Mouse (Mus musculus) hindbrain, embryonic 13.5 days (tissue): ENCODE results near the gene Amn. TPM values are rescaled to one million over a fixed set of nuclear protein-coding genes. Genes with fewer than 3 reads are reported as not detected.

Experiments used
- ATAC-seq: fragments of 200-750 bp; cut with Nextera tagmentation; 2 replicates; pipeline ENCODE4 v1.8.0; 2017; ENCODE audit warnings: moderate TSS enrichment; ENCODE audit not compliant: low FRiP score
- H3K27ac ChIP-seq: fragments of 300-500 bp; sonication (generic); 2 replicates; pipeline ENCODE4 v1.5.1; 2015; ENCODE audit warnings: inconsistent platforms, mild to moderate bottlenecking, moderate library complexity
- H3K27me3 ChIP-seq: fragments of 300-500 bp; sonication (generic); 2 replicates; pipeline ENCODE4 v1.6.1; 2015; ENCODE audit warnings: mild to moderate bottlenecking, inconsistent platforms
- H3K36me3 ChIP-seq: fragments of 300-500 bp; sonication (generic); 2 replicates; pipeline ENCODE4 v1.6.1; 2015; ENCODE audit warnings: mild to moderate bottlenecking, inconsistent platforms
- H3K4me1 ChIP-seq: fragments of 300-500 bp; sonication (generic); replicated peaks from 2 replicates; pipeline ENCODE4 v1.6.1; 2015; ENCODE audit warnings: inconsistent platforms
- H3K4me2 ChIP-seq: fragments of 300-500 bp; sonication (generic); 2 replicates; pipeline ENCODE4 v1.6.1; 2015; ENCODE audit warnings: inconsistent platforms, mild to moderate bottlenecking, moderate library complexity
- H3K4me3 ChIP-seq: fragments of 300-500 bp; sonication (generic); 2 replicates; pipeline ENCODE4 v1.5.1; 2015; ENCODE audit warnings: mild to moderate bottlenecking, inconsistent platforms
- H3K9ac ChIP-seq: fragments of 300-500 bp; sonication (generic); 2 replicates; pipeline ENCODE4 v1.6.1; 2015; ENCODE audit warnings: mild to moderate bottlenecking, inconsistent platforms
- H3K9me3 ChIP-seq: fragments of 300-500 bp; sonication (generic); 2 replicates; pipeline ENCODE4 v1.6.1; 2016; ENCODE audit warnings: inconsistent platforms
- WGBS: fragments of 180-500 bp; shearing (Covaris S2); methylation state at CpG from one replicate; pipeline ENCODE4 v1.1.7; 2015; 5-methylcytosine and 5-hydroxymethylcytosine counted together
- polyA plus RNA-seq: library from polyadenylated mRNA; unstranded; fragments of >200 nt; fragmentation: Nextera tagmentation; extraction: Ambion mirVana; gene quantifications from 2 replicates; pipeline ENCODE4 v1.2.1, GENCODE M21; 2015

Amn gene
- polyA plus RNA-seq, 1 experiment from 2014 or later, result 5.6 TPM

DNA sequence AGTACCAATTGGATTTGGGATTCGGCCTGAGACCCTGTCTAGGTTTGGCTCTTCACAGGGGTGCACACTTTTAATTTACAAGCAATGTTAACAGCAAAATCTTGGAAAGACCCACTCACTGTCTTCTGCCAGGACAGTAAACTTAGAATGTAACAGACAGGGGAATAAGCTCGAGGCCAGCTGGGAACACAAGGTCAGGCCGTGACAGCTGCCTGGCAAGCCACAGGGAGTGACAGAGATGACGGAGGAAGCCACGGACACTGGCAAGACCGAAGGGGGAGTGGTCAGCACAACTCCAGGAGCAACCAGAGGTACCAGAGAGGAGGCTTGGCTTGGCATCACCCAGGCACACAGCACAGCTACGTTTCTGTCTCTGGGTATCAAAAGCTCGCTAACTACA, 35.9 kb downstream of the Amn start:
- no peak overlapping the region for H3K27ac ChIP-seq
- no peak overlapping the region for H3K4me3 ChIP-seq
- no peaks in the 10 kb centered on the region for H3K9me3 ChIP-seq
- H3K9ac ChIP-seq, result no peak overlapping the region
- no peaks in the 10 kb centered on the region for H3K4me1 ChIP-seq
- peaks cover 97% of the 10 kb centered on the region for H3K36me3 ChIP-seq
- no peak for ATAC-seq
- no peak overlapping the region for H3K4me2 ChIP-seq
- WGBS, result 90% methylated on average over 8 of the region's 8 CpGs
- no peaks in the 10 kb centered on the region for H3K27me3 ChIP-seq

DNA sequence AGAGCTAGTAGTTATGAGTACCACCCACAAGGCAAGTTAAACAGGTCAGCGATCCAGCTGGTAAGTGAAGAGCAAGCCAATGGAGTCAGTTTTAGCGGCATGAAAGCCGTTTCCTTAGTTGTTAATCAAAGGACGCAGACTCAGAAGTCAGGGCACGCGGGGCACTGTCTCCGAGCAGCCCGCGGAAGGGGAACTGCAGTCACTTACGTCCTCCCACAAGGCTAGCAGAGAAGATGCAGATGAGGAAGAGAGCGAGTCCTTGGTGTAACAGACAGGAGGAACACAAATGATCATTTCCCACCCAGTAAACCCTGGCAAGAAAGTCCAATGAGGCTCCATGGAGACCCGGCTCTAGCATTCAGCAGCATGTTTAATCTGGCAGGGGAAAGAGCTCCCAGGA, 38.4 kb downstream of the Amn start:
- ATAC-seq, result no peak
- Histone ChIP-seq H3K4me1 (no peaks in the 10 kb centered on the region), H3K4me3 (no peak overlapping the region), H3K9ac (no peak overlapping the region), H3K27me3 (no peaks in the 10 kb centered on the region), H3K27ac (no peak overlapping the region), H3K4me2 (no peak overlapping the region), H3K36me3 (peaks cover 97% of the 10 kb centered on the region), H3K9me3 (no peaks in the 10 kb centered on the region)
- 82% methylated on average over 12 of the region's 12 CpGs for WGBS

DNA sequence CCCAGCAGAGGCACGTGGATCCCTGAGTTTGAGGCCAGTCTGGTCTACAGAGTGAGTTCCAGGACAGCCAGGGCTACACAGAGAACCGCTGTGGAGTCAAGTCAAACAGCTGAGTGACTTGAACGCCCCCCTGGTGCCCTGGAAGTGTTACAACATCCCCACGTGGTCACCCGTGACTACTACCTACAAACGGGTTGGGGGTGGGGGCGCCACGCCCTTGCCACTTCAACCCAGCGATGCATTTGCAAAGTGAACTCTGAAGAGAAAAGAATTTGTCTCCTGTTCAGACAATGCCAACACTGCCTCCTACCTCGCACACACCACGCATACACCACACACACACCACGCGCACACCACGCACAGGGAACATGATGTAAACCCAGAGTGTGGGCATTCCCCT, 39.0 kb downstream of the Amn start:
- H3K4me3 ChIP-seq, result no peak overlapping the region
- H3K9me3 ChIP-seq, result no peaks in the 10 kb centered on the region
- H3K27ac ChIP-seq, result no peak overlapping the region
- no peak overlapping the region for H3K4me2 ChIP-seq
- H3K36me3 ChIP-seq, result peaks cover 97% of the 10 kb centered on the region
- WGBS, result 89% methylated on average over 14 of the region's 14 CpGs
- no peaks in the 10 kb centered on the region for H3K4me1 ChIP-seq
- H3K9ac ChIP-seq, result no peak overlapping the region
- H3K27me3 ChIP-seq, result no peaks in the 10 kb centered on the region
- no peak for ATAC-seq

DNA sequence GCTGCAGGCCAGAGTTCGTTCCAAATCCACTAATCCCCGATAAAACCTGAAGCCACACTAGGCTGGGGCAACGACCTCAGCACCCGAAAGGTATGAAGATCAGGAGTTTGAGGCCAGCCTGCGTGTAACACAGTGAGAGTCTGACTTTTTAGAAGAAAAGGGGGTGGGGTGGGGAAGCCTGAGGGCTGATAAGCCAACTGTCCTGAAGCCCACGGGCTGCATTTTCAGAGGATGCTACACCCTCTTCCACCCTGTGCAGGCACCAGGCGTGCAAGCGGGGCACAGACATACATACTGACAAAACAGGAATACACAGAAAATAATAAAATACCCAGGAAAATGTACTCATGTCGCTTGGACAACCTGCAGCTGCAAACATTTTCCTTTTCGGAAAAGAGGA, 40.9 kb downstream of the Amn start:
- Histone ChIP-seq H3K36me3 (peaks cover 97% of the 10 kb centered on the region), H3K9me3 (no peaks in the 10 kb centered on the region), H3K9ac (no peak overlapping the region), H3K4me1 (no peaks in the 10 kb centered on the region), H3K4me3 (no peak overlapping the region), H3K27me3 (no peaks in the 10 kb centered on the region), H3K4me2 (no peak overlapping the region), H3K27ac (no peak overlapping the region)
- 96% methylated on average over 10 of the region's 10 CpGs for WGBS
- no peak for ATAC-seq

DNA sequence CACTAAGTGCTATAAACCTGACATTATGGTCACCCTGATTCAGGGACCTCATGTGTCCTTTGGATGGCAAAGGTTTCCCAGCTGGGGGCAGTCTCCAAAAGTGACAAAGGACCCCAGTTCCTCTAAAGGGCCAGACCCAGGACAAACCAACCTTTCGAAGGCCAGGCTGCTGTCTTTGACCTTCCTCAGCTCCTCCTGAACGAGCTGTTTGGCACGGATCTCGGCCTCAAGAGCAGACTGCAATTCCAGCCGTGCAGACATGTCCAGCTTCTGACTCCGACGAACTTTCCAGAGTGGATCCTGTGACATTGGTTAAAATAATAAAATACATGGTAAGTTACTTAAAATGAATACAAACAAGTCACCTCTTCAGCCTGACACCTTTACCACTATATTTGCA, 43.4 kb downstream of the Amn start:
- Histone ChIP-seq H3K4me1 (no peaks in the 10 kb centered on the region), H3K4me2 (no peak overlapping the region), H3K9me3 (no peaks in the 10 kb centered on the region), H3K9ac (no peak overlapping the region), H3K4me3 (no peak overlapping the region), H3K36me3 (peaks cover 100% of the 10 kb centered on the region), H3K27me3 (no peaks in the 10 kb centered on the region), H3K27ac (no peak overlapping the region)
- WGBS, result 95% methylated on average over 7 of the region's 7 CpGs
- no peak for ATAC-seq

DNA sequence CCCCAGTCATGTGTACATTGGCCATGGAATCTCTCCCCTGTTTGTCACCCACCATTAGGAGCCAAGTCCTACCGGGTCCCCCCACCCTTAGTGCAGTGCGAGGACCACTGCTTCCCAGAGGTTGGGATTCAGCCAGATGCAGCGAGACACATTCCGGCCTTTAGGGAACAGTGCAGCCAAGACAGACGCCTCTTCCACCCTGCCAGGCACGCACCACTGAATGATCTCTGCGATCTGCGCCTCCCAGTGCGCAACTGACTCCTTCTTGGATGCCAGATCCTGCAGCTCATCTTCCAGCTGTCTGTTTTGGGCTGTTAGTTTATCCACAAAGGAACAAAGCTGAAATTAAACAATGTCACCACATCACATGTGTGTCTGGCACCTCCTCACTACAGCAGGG, 46.8 kb downstream of the Amn start:
- Histone ChIP-seq H3K9ac (no peak overlapping the region), H3K9me3 (no peaks in the 10 kb centered on the region), H3K4me2 (no peak overlapping the region), H3K4me1 (no peaks in the 10 kb centered on the region), H3K36me3 (peaks cover 100% of the 10 kb centered on the region), H3K4me3 (no peak overlapping the region), H3K27ac (no peak overlapping the region), H3K27me3 (no peaks in the 10 kb centered on the region)
- 93% methylated on average over 9 of the region's 9 CpGs for WGBS
- no peak for ATAC-seq

DNA sequence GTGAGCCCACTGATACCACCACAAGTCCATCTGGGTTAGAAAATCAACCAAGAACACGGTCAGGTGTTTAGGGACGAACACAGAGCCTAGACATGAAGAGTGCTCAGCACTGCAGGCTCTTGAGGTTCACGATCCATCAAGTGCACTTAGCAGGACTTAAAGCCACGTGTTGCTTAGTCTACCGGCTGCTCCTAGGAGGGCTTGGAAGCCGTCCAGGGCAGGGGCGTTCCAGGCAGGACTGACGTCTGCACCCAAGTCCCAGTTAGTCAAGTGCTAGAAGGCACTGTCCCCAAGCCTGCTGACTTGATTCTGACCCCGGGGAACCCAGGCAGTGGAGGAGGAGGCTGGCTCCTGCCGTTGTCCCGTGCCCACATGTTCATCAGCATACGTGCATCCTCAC, 49.7 kb downstream of the Amn start:
- Histone ChIP-seq H3K4me2 (no peak overlapping the region), H3K36me3 (peaks cover 99% of the 10 kb centered on the region), H3K27me3 (no peaks in the 10 kb centered on the region), H3K4me1 (no peaks in the 10 kb centered on the region), H3K4me3 (no peak overlapping the region), H3K27ac (no peak overlapping the region), H3K9ac (no peak overlapping the region), H3K9me3 (no peaks in the 10 kb centered on the region)
- ATAC-seq, result no peak
- 88% methylated on average over 12 of the region's 12 CpGs for WGBS

DNA sequence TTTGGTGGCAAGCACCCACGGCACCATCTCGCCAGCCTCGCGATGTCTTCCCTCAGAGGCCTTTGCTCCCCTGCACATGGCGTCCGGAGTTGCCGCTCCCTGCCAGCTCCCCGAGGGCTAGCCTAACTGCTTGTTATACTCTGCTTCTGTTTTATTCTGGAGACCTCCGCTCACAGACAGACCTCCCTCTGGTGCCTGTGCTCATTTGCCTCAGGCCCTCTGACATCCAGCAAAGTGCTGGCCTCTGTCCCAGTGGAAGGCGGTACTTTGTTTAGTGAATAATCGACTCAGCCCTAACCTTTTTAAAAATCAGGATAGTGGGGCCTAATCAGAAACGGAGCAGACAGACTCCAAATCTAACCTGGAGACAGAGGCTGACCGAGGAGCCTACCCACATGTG, 50.9 kb downstream of the Amn start:
- ATAC-seq, result no peak
- peaks cover 98% of the 10 kb centered on the region for H3K36me3 ChIP-seq
- H3K27me3 ChIP-seq, result no peaks in the 10 kb centered on the region
- no peaks in the 10 kb centered on the region for H3K4me1 ChIP-seq
- H3K4me3 ChIP-seq, result no peak overlapping the region
- no peak overlapping the region for H3K9ac ChIP-seq
- H3K9me3 ChIP-seq, result no peaks in the 10 kb centered on the region
- no peak overlapping the region for H3K4me2 ChIP-seq
- H3K27ac ChIP-seq, result no peak overlapping the region
- 88% methylated on average over 13 of the region's 13 CpGs for WGBS

DNA sequence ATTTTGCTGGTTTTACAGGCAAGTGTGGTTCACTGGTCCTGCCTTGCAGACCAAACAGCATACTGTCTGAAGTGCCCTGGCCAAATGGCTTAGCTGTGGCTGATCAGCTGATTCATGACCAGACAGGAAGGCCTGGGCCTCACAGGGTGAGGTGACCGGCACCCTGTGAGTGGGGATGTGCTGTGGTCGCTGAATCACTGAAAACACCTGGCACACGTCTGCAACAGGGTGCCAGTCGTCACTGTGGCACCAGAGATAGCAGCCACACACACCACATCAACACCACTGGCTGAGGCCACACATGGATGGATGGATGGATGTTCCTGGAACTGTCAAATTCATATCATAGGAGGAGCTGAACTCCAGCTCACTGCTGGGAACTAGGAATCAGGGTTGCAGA, 52.5 kb downstream of the Amn start:
- ATAC-seq, result no peak
- 95% methylated on average over 4 of the region's 4 CpGs for WGBS
- Histone ChIP-seq H3K27ac (no peak overlapping the region), H3K27me3 (no peaks in the 10 kb centered on the region), H3K4me3 (no peak overlapping the region), H3K9me3 (no peaks in the 10 kb centered on the region), H3K4me1 (no peaks in the 10 kb centered on the region), H3K36me3 (peaks cover 98% of the 10 kb centered on the region), H3K4me2 (no peak overlapping the region), H3K9ac (no peak overlapping the region)

DNA sequence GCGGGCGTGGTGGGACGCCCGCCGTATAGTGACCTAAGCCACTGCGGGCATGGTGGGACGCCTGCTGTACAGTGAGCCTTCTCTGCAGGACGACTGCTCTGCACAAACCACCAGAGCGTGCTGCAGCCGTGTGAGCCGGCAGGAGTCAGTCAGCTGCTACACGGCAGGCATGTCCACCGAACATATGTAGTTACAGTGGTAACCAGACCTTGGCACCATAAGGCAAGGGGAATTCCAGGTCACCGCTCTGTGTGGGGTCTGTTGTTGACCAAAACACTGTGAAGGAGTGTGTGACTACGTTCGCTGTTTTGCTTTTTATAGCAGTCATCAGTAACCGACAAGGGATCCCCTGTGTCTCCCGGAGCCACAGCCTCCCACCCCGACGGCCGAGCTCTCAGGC, 53.6 kb downstream of the Amn start:
- Histone ChIP-seq H3K9ac (no peak overlapping the region), H3K27me3 (no peaks in the 10 kb centered on the region), H3K4me1 (no peaks in the 10 kb centered on the region), H3K36me3 (peaks cover 98% of the 10 kb centered on the region), H3K4me3 (no peak overlapping the region), H3K4me2 (no peak overlapping the region), H3K27ac (no peak overlapping the region), H3K9me3 (no peaks in the 10 kb centered on the region)
- 95% methylated on average over 21 of the region's 21 CpGs for WGBS
- ATAC-seq, result no peak

DNA sequence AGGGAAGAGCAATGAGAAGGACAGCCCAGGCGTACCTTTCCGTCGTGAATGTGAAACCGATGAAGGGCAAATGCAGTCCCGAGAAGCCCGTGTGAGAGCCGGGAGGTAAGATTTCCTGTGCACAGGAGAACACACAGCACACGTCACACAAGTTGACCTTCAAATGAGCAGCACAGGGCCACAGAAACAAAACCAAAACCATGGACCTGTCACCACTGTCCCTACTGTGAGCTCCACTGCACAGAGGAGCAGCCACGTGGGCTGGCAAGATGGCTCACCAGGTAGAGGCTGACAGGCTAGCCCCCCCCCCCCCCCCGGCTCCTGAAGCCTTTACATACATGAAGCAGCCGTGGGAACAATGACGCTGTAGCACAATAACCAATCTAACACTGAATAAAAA, 54.1 kb downstream of the Amn start:
- WGBS, result 87% methylated on average over 12 of the region's 12 CpGs
- H3K4me2 ChIP-seq, result no peak overlapping the region
- H3K4me3 ChIP-seq, result no peak overlapping the region
- no peak for ATAC-seq
- H3K36me3 ChIP-seq, result peaks cover 98% of the 10 kb centered on the region
- H3K27me3 ChIP-seq, result no peaks in the 10 kb centered on the region
- no peak overlapping the region for H3K9ac ChIP-seq
- H3K4me1 ChIP-seq, result no peaks in the 10 kb centered on the region
- H3K9me3 ChIP-seq, result no peaks in the 10 kb centered on the region
- H3K27ac ChIP-seq, result no peak overlapping the region

DNA sequence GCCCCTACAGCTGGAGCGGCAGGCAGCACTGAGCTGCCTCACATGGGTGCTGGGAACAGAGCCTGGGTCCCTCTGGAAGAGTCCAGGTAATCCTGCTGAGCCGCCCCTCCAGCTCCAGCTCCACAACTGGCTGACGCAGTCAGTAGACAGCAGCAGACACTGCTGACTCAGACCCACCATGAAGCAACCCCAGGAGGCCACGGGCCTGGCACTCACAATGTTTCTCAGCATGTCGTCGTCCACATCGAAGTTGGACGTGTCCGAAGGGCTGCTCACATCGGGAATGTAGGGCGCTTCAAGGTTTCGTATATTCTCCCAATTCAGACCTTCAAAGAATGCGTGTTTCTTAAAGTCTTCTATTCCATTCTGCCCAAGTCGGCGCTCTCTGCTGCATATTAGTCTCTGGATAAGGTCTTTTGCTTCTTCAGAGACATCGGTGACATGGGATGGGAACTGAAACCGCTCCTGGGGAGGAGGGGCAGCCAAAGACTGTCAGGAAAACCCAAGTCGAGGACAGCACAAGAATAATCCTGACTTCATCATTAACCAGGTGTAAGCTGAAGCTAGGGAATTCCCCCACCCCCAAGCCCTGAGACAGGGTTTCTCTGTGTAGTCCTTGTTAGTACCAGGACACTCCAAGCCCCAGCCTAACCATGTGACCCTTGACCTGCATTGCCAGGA, 55.0 kb downstream of the Amn start:
- no peak overlapping the region for H3K4me3 ChIP-seq
- WGBS, result 91% methylated on average over 18 of the region's 18 CpGs
- ATAC-seq, result no peak
- H3K9me3 ChIP-seq, result no peaks in the 10 kb centered on the region
- no peaks in the 10 kb centered on the region for H3K27me3 ChIP-seq
- H3K9ac ChIP-seq, result no peak overlapping the region
- H3K36me3 ChIP-seq, result peaks cover 98% of the 10 kb centered on the region
- no peak overlapping the region for H3K27ac ChIP-seq
- no peak overlapping the region for H3K4me2 ChIP-seq
- H3K4me1 ChIP-seq, result no peaks in the 10 kb centered on the region
